ENCODE assay signal across 7 mouse cellular contexts in genomic region chr17:49951491-49951855, GRCm38 (mm10).
DNase-seq lines count a peak whose midpoint lies in the region; ATAC-seq and TF ChIP-seq lines count a peak whose summit lies in the region.

No protein-coding gene starts in this region.

- no peaks in the 10 kb centered on the region for H3K9me3 ChIP-seq in hindbrain, embryonic 16.5 days (ENCODE audit: control insufficient read depth, low read length)

- intact Hi-C loops in gastrocnemius, adult 2 months (cut with DNase I): loop anchor here (5.0 kb wide), 1 partner anchor 241 kb away; the partner anchor contains the start of gene Rftn1

- 4% methylated on average over 7 of the region's 7 CpGs for WGBS in hindbrain, embryonic 16.5 days

- peaks cover 8% of the 10 kb centered on the region; the same call in 1 of the 2 replicates for H3K4me1 ChIP-seq in hindbrain, embryonic 16.5 days (ENCODE audit: control insufficient read depth, insufficient read depth, low read depth, low read length)

- H3K4me2 ChIP-seq in hindbrain, embryonic 16.5 days (ENCODE audit: low read length): peak overlapping the region; percentile 71

- TF ChIP-seq CTCF in gastrocnemius, adult 2 months (IDR thresholded peaks at IDR 0.05): peak; percentile 78

- ATAC-seq in common myeloid progenitor, adult 5-6 weeks (replicated peaks; ENCODE audit: low read depth, poor library complexity, severe bottlenecking): peak; percentile 80
- peak; percentile 62 for ATAC-seq in hindbrain, embryonic 16.5 days

- H3K9ac ChIP-seq in hindbrain, embryonic 16.5 days (ENCODE audit: low read depth, low read length): no peak overlapping the region; the same call in 1 of the 2 replicates

- H3K27ac ChIP-seq in gastrocnemius, adult 2 months: peak overlapping the region; percentile 85
- H3K27ac ChIP-seq in hindbrain, embryonic 16.5 days (ENCODE audit: low read depth, low read length): no peak overlapping the region; the same call in 1 of the 2 replicates

- DNase-seq in adrenal gland, adult 8-10 months: peak; percentile 50
- peak; percentile 76 for DNase-seq in gastrocnemius, adult 2 months
- DNase-seq in layer of hippocampus, postnatal 36 days: peak; percentile 57 to 67
- DNase-seq in lung, postnatal 36 days: peak; percentile 91
- peak; percentile 87 to 92 for DNase-seq in right cerebral cortex, postnatal 10 days (ENCODE audit: low spot score in 2 of 2)

- H3K27me3 ChIP-seq in hindbrain, embryonic 16.5 days (replicated peaks; ENCODE audit: control insufficient read depth, insufficient read depth, low read length): no peaks in the 10 kb centered on the region

- H3K36me3 ChIP-seq in hindbrain, embryonic 16.5 days (ENCODE audit: control insufficient read depth, insufficient read depth, low read length): no peaks in the 10 kb centered on the region

- H3K4me3 ChIP-seq in gastrocnemius, adult 2 months: peak overlapping the region; percentile 63
- peak overlapping the region; percentile 31 for H3K4me3 ChIP-seq in hindbrain, embryonic 16.5 days (ENCODE audit: low read length)
